Mouse (Mus musculus) ES-E14 (cell line): ENCODE results near the gene Kansl3.

Experiments
- CHD2 ChIP-seq: IDR thresholded peaks from 2 replicates; pipeline ENCODE4 v1.6.1; 2014; ENCODE audit warnings: mild to moderate bottlenecking, low read depth, low read length, inconsistent platforms
- HCFC1 ChIP-seq: IDR thresholded peaks from 2 replicates; pipeline ENCODE4 v1.6.1; 2012; ENCODE audit warnings: low read length, inconsistent platforms, borderline replicate concordance; ENCODE audit not compliant: insufficient read depth
- MAFK ChIP-seq: IDR thresholded peaks from 2 replicates; pipeline ENCODE4 v1.6.1; 2014; ENCODE audit warnings: mild to moderate bottlenecking, low read depth, low read length, inconsistent platforms; ENCODE audit not compliant: insufficient read depth
- ZNF384 ChIP-seq: IDR thresholded peaks from 2 replicates; pipeline ENCODE4 v1.6.1; 2012; ENCODE audit warnings: low read depth, low read length, inconsistent platforms

GRCm38 (mm10) chr1:36342547-36342946, 26.4 kb downstream of the Kansl3 start:
- no peak for TF ChIP-seq ZNF384
- no peak for TF ChIP-seq MAFK
- no peak for TF ChIP-seq CHD2
- no peak for TF ChIP-seq HCFC1
